Mouse (Mus musculus) gastrocnemius, postnatal 14 days (tissue): Measurements from ENCODE around the gene Tgoln1. TPM values are rescaled to one million over a fixed set of nuclear protein-coding genes. Genes with fewer than 3 reads are reported as not detected.

Experiments used
- DNase-seq: peaks from one replicate; pipeline ENCODE4 v3.0.0; 2021; ENCODE audit warnings: mixed read lengths
- intact Hi-C: fragments of 180-260 bp; cut with DNase I; formaldehyde crosslinking; loops from one replicate; pipeline ENCODE4 v1.15.1; 2025; ENCODE audit warnings: low total_unique reads
- total RNA-seq, 2 experiments: library from RNA; stranded (reverse); gene quantifications; 2 replicates each; pipeline ENCODE4 v1.2.3; 2021

Tgoln1 gene
- total RNA-seq, 2 experiments from 2014 or later: 21.6 to 21.7 TPM

GRCm38 (mm10) chr6:72634311-72634710, 17.5 kb upstream of the Tgoln1 start:
- no peak for DNase-seq
- intact Hi-C loops: loop anchor here (5.0 kb wide), 1 partner anchor 163 kb away; no protein-coding TSS in a partner anchor

- DNase-seq: no peak
- intact Hi-C loops: loop anchor here (5.0 kb wide), 1 partner anchor 166 kb away; no protein-coding TSS in a partner anchor
Observed at GRCm38 (mm10) chr6:72631700-72632099, 14.9 kb upstream of the Tgoln1 start.

- intact Hi-C loops: loop anchor here (5.0 kb wide), 1 partner anchor 166 kb away; no protein-coding TSS in a partner anchor
Observed at GRCm38 (mm10) chr6:72630961-72631360, 14.2 kb upstream of the Tgoln1 start.

GRCm38 (mm10) chr6:72630370-72630769, 13.6 kb upstream of the Tgoln1 start:
- intact Hi-C loops: loop anchor here (5.0 kb wide), 1 partner anchor 167 kb away; no protein-coding TSS in a partner anchor
- DNase-seq: no peak

More at GRCm38 (mm10) chr6:72630961-72631360, 14.2 kb upstream of the Tgoln1 start:
- no peak for DNase-seq

- intact Hi-C loops: no loop called here
Observed at GRCm38 (mm10) chr6:72627276-72627675, 10.5 kb upstream of the Tgoln1 start.

GRCm38 (mm10) chr6:72626391-72626790, 9.6 kb upstream of the Tgoln1 start:
- DNase-seq: no peak
- intact Hi-C loops: no loop called here

More at GRCm38 (mm10) chr6:72627276-72627675, 10.5 kb upstream of the Tgoln1 start:
- no peak for DNase-seq

GRCm38 (mm10) chr6:72623661-72624402, 7.0 kb upstream of the Tgoln1 start:
- DNase-seq: peak; percentile 44
- intact Hi-C loops: no loop called here

- intact Hi-C loops: no loop called here
- DNase-seq: no peak
Observed at GRCm38 (mm10) chr6:72622917-72623316, 6.1 kb upstream of the Tgoln1 start.

GRCm38 (mm10) chr6:72620920-72621319, 4.1 kb upstream of the Tgoln1 start:
- DNase-seq: no peak
- intact Hi-C loops: no loop called here

- intact Hi-C loops: no loop called here
- no peak for DNase-seq
Observed at GRCm38 (mm10) chr6:72619734-72620532, 3.1 kb upstream of the Tgoln1 start.

GRCm38 (mm10) chr6:72615561-72616375, 1.0 kb downstream of the Tgoln1 start:
- intact Hi-C loops: no loop called here

GRCm38 (mm10) chr6:72615151-72615550, 1.6 kb downstream of the Tgoln1 start:
- DNase-seq: no peak
- intact Hi-C loops: no loop called here

More at GRCm38 (mm10) chr6:72615561-72616375, 1.0 kb downstream of the Tgoln1 start:
- DNase-seq: no peak

- no peak for DNase-seq
- intact Hi-C loops: no loop called here
Observed at GRCm38 (mm10) chr6:72610261-72610660, 6.5 kb downstream of the Tgoln1 start.

GRCm38 (mm10) chr6:72608662-72609184, 8.1 kb downstream of the Tgoln1 start:
- intact Hi-C loops: no loop called here
- DNase-seq: no peak

GRCm38 (mm10) chr6:72607676-72608075, 9.1 kb downstream of the Tgoln1 start:
- DNase-seq: no peak
- intact Hi-C loops: no loop called here

- intact Hi-C loops: no loop called here
Observed at GRCm38 (mm10) chr6:72607060-72607459, 9.7 kb downstream of the Tgoln1 start.

GRCm38 (mm10) chr6:72604066-72604465, 12.7 kb downstream of the Tgoln1 start:
- no peak for DNase-seq
- intact Hi-C loops: no loop called here

More at GRCm38 (mm10) chr6:72607060-72607459, 9.7 kb downstream of the Tgoln1 start:
- no peak for DNase-seq

- intact Hi-C loops: no loop called here
- DNase-seq: peak; percentile 71
Observed at GRCm38 (mm10) chr6:72601732-72602131, 15.1 kb downstream of the Tgoln1 start.

GRCm38 (mm10) chr6:72600771-72601170, 16.0 kb downstream of the Tgoln1 start:
- DNase-seq: no peak
- intact Hi-C loops: no loop called here
